Mouse (Mus musculus) mesoderm, embryonic 11.5 days (tissue): ENCODE data around the gene Arhgap45.
A peak's percentile ranks its signal among the peaks of the same experiment; 100 is the strongest.
"Not testable (repeated sequence)": the region's sequence is repeated elsewhere in the genome, so short reads cannot be mapped to it uniquely, and the experiment has no call there.

Source experiments
- DNase-seq: peaks from one replicate; pipeline ENCODE4 v3.0.0-alpha.2; 2012; ENCODE audit warnings: low read depth, low spot score

Gene Arhgap45

GRCm38 (mm10) chr10:80054911-80055310 lies 38.5 kb downstream of the Arhgap45 start:
- not testable (repeated sequence) for DNase-seq

- no peak for DNase-seq
These were observed 38.9 kb downstream of the Arhgap45 start for GRCm38 (mm10) chr10:80055364-80055763.

GRCm38 (mm10) chr10:80055891-80056290 lies 39.4 kb downstream of the Arhgap45 start:
- no peak for DNase-seq

GRCm38 (mm10) chr10:80056506-80056905 lies 40.1 kb downstream of the Arhgap45 start:
- DNase-seq, result no peak

- DNase-seq, result no peak
These were observed 40.7 kb downstream of the Arhgap45 start for GRCm38 (mm10) chr10:80056976-80057682.

- no peak for DNase-seq
These were observed 41.4 kb downstream of the Arhgap45 start for GRCm38 (mm10) chr10:80057683-80058326.

GRCm38 (mm10) chr10:80063104-80063503 lies 46.7 kb downstream of the Arhgap45 start:
- DNase-seq, result no peak

GRCm38 (mm10) chr10:80063877-80064650 lies 47.6 kb downstream of the Arhgap45 start:
- DNase-seq, result no peak

- DNase-seq, result no peak
These were observed 52.8 kb downstream of the Arhgap45 start for GRCm38 (mm10) chr10:80069251-80069650.

GRCm38 (mm10) chr10:80069948-80070450 lies 53.5 kb downstream of the Arhgap45 start:
- DNase-seq, result no peak

GRCm38 (mm10) chr10:80070837-80071515 lies 54.5 kb downstream of the Arhgap45 start:
- DNase-seq, result no peak

GRCm38 (mm10) chr10:80071516-80071900 lies 55.1 kb downstream of the Arhgap45 start:
- no peak for DNase-seq

GRCm38 (mm10) chr10:80072623-80073489 lies 56.4 kb downstream of the Arhgap45 start:
- DNase-seq, result no peak

GRCm38 (mm10) chr10:80074813-80075601 lies 58.6 kb downstream of the Arhgap45 start:
- DNase-seq, result peak; percentile 37

- DNase-seq, result no peak
These were observed 59.5 kb downstream of the Arhgap45 start for GRCm38 (mm10) chr10:80075924-80076323.

- DNase-seq, result no peak
These were observed 59.9 kb downstream of the Arhgap45 start for GRCm38 (mm10) chr10:80076386-80076785.

- DNase-seq, result no peak
These were observed 60.9 kb downstream of the Arhgap45 start for GRCm38 (mm10) chr10:80077312-80077711.

GRCm38 (mm10) chr10:80078366-80078765 lies 61.9 kb downstream of the Arhgap45 start:
- no peak for DNase-seq

- DNase-seq, result no peak
These were observed 64.1 kb downstream of the Arhgap45 start for GRCm38 (mm10) chr10:80080396-80081070.
